Mouse (Mus musculus) liver, embryonic 16.5 days (tissue): Measurements from ENCODE around the gene Pknox2. TPM values are rescaled to one million over a fixed set of nuclear protein-coding genes. Genes with fewer than 3 reads are reported as not detected.

Experiments
- ATAC-seq: fragments of 200-750 bp; cut with Nextera tagmentation; 2 replicates; pipeline ENCODE4 v1.8.0; 2017; ENCODE audit warnings: low read depth, mild to moderate bottlenecking, moderate number of reproducible peaks, moderate library complexity
- H3K27ac ChIP-seq: fragments of 300-500 bp; sonication (generic); 2 replicates; pipeline ENCODE4 v1.5.1; 2014; ENCODE audit warnings: mild to moderate bottlenecking, low read length
- H3K27me3 ChIP-seq: fragments of 300-500 bp; sonication (generic); 2 replicates; pipeline ENCODE4 v1.6.1; 2014; ENCODE audit warnings: low read depth, low read length, mixed read lengths; ENCODE audit not compliant: control insufficient read depth, insufficient read depth
- H3K36me3 ChIP-seq: fragments of 300-500 bp; sonication (generic); 2 replicates; pipeline ENCODE4 v1.6.1; 2014; ENCODE audit warnings: mild to moderate bottlenecking; ENCODE audit not compliant: control insufficient read depth, insufficient read depth
- H3K4me1 ChIP-seq: fragments of 300-500 bp; sonication (generic); 2 replicates; pipeline ENCODE4 v1.6.1; 2014; ENCODE audit warnings: low read depth, low read length, mixed read lengths; ENCODE audit not compliant: control insufficient read depth
- H3K4me2 ChIP-seq: fragments of 300-500 bp; sonication (generic); 2 replicates; pipeline ENCODE4 v1.6.1; 2014; ENCODE audit warnings: low read depth, low read length, mixed read lengths
- H3K4me3 ChIP-seq: fragments of 300-500 bp; sonication (generic); 2 replicates; pipeline ENCODE4 v1.5.1; 2014; ENCODE audit warnings: low read depth, mild to moderate bottlenecking, low read length
- H3K9ac ChIP-seq: fragments of 300-500 bp; sonication (generic); 2 replicates; pipeline ENCODE4 v1.6.1; 2014; ENCODE audit warnings: low read depth, low read length
- H3K9me3 ChIP-seq: fragments of 300-500 bp; sonication (generic); replicated peaks from 2 replicates; pipeline ENCODE4 v1.6.1; 2016; ENCODE audit warnings: low read length; ENCODE audit not compliant: control insufficient read depth
- WGBS: fragments of 180-500 bp; shearing (Covaris S2); extraction: QIAGEN DNeasy Blood & Tissue Kit; methylation state at CpG from one replicate; pipeline ENCODE4 v1.1.7; 2014; ENCODE audit not compliant: insufficient replicate concordance; 5-methylcytosine and 5-hydroxymethylcytosine counted together
- polyA plus RNA-seq: library from polyadenylated mRNA; unstranded; fragments of >200 nt; fragmentation: Nextera tagmentation; extraction: Ambion mirVana; gene quantifications from 2 replicates; pipeline ENCODE4 v1.2.1, GENCODE M21; 2015

Pknox2 gene
- polyA plus RNA-seq, 1 experiment from 2014 or later = 0.50 TPM

DNA sequence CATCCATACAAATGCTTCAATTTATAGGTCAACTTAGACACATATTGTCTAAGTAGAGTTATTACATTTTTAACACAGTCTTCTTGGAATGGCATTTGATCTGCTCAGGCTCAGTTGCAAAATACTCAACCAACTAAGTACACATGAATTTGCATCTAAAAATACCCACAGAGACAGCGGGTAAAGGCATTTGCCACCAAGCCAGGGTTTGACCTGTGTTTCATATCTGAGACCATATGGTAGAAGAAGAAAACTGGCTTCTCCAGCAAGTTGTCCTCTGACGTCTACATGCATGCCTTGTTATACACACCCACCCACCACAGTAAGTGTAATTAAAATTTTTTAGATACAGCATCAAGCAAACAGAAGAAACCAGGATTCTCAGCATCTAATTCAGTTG is 273.4 kb downstream of the Pknox2 start:
- H3K36me3 ChIP-seq = no peaks in the 10 kb centered on the region
- H3K4me3 ChIP-seq = no peak overlapping the region
- H3K9ac ChIP-seq = no peak overlapping the region
- H3K9me3 ChIP-seq = no peaks in the 10 kb centered on the region
- no peak overlapping the region for H3K4me2 ChIP-seq
- no peak overlapping the region for H3K27ac ChIP-seq
- ATAC-seq = no peak
- WGBS = 59% methylated on average over 2 of the region's 2 CpGs
- H3K4me1 ChIP-seq = no peaks in the 10 kb centered on the region
- no peaks in the 10 kb centered on the region for H3K27me3 ChIP-seq

DNA sequence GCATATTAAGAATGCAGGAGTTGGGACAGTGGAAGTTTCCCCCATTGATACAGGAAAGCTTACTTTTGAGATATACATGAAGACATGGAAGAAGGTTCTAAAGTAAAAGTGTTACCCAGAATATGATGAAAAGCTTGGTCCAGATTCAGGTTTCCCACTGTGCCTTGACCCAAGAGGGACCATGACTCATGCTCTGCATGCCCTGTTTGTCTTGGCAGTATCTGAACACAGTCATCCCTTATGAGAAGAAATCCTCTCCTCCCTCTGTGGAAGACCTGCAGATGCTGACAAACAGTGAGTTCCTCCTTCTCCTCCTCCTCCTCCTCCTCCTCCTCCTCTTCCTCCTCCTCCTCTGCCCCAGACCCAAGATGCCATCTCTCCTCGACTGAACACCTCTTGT is 276.9 kb downstream of the Pknox2 start:
- H3K4me2 ChIP-seq = no peak overlapping the region
- 8% methylated on average over 1 of the region's 1 CpGs for WGBS
- no peak overlapping the region for H3K4me3 ChIP-seq
- ATAC-seq = no peak
- H3K27me3 ChIP-seq = no peaks in the 10 kb centered on the region
- H3K36me3 ChIP-seq = no peaks in the 10 kb centered on the region
- no peak overlapping the region for H3K9ac ChIP-seq
- no peaks in the 10 kb centered on the region for H3K4me1 ChIP-seq
- H3K27ac ChIP-seq = no peak overlapping the region
- no peaks in the 10 kb centered on the region for H3K9me3 ChIP-seq

DNA sequence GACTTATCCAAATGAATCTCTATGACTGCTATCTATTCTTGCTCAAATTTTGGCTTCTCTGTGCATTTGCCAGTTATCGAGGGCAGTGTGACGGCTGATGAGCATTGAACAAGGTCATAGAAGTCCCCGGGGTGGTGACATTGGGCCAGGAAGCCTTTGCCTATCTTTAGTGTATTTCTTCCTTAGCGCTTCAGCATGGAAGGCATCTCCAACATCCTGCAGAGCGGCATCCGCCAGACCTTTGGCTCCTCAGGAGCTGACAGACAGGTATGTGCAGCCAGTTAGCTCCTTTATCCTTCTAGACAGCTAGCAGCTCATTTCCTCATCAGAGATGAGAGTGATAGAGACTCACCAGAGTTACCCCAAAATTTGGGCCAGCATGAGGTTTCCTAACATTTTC is 278.5 kb downstream of the Pknox2 start:
- H3K4me2 ChIP-seq = no peak overlapping the region
- ATAC-seq = no peak
- H3K27me3 ChIP-seq = no peaks in the 10 kb centered on the region
- 69% methylated on average over 6 of the region's 6 CpGs for WGBS
- no peaks in the 10 kb centered on the region for H3K4me1 ChIP-seq
- no peak overlapping the region for H3K27ac ChIP-seq
- no peaks in the 10 kb centered on the region for H3K36me3 ChIP-seq
- no peak overlapping the region for H3K4me3 ChIP-seq
- H3K9me3 ChIP-seq = no peaks in the 10 kb centered on the region
- no peak overlapping the region for H3K9ac ChIP-seq

DNA sequence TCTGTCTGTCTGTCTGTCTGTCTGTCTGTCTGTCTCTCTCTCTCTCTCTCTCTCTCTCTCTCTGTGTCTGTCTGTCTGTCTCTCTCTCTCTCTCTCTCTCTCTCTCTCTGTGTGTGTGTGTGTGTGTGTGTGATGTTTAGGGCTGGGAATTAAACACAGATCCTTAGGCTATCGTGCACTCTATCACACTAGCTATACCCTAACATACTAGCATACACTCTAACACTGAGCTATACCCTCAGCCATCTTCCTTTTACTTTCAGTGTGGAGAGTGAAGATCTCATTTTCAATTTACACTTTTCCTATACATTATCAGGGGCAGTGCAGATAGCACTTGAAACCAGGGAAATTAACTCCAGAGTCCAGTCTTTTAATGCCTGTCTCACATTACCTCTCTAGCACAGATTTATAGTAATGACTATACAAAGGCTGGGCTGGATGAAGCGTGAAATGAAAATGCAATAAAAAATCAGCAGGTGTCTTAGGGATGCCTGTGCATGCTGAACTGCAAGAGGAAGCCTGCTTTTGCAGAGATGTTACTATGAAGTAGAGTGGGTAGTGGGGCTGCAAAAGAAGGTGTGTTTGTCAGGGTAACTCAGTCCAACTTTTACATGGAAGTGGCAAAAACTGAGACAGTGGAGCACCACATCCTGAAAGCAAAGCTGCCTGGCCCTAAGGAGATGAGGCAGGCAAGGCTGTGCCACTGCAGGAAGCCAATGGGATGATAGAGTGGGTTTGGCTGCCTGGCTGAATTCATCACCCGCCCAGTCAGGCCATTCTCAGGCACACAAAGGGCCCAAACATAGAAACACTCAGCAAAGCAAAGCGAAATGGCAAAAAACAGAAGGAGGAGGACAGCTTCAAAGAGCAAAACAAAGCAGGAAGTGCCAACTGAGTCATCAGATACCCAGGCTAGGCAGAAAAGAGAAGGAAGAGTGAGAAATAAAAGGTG is 282.1 kb downstream of the Pknox2 start:
- H3K4me2 ChIP-seq = no peak overlapping the region
- no peak overlapping the region for H3K27ac ChIP-seq
- H3K4me1 ChIP-seq = no peaks in the 10 kb centered on the region
- no peaks in the 10 kb centered on the region for H3K27me3 ChIP-seq
- H3K4me3 ChIP-seq = no peak overlapping the region
- no peak for ATAC-seq
- H3K9me3 ChIP-seq = no peaks in the 10 kb centered on the region
- H3K36me3 ChIP-seq = no peaks in the 10 kb centered on the region
- no peak overlapping the region for H3K9ac ChIP-seq
- 37% methylated on average over 4 of the region's 4 CpGs for WGBS

DNA sequence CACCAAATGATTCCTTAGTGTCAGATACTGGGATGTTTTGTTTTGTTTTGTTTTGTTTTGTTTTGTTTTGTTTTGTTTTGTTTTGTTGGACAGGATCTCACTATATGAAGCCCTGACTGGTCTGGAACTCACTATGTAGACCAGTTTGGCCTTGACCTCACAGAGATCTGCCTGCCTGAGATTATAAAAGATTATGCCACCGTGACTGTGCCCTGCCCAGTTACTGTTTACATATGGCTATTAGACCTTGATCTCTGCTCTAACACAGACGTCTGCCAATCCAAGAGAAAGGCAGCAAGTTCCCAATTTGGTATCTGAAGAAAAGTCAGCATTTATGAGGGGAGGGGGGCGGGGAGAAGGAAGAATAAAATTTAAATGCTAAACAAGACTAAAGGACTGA is 283.5 kb downstream of the Pknox2 start:
- ATAC-seq = no peak
- no peak overlapping the region for H3K27ac ChIP-seq
- H3K4me3 ChIP-seq = no peak overlapping the region
- H3K27me3 ChIP-seq = no peaks in the 10 kb centered on the region
- H3K9ac ChIP-seq = no peak overlapping the region
- H3K9me3 ChIP-seq = no peaks in the 10 kb centered on the region
- H3K36me3 ChIP-seq = no peaks in the 10 kb centered on the region
- no peak overlapping the region for H3K4me2 ChIP-seq
- no peaks in the 10 kb centered on the region for H3K4me1 ChIP-seq
- WGBS = 24% methylated on average over 3 of the region's 3 CpGs

DNA sequence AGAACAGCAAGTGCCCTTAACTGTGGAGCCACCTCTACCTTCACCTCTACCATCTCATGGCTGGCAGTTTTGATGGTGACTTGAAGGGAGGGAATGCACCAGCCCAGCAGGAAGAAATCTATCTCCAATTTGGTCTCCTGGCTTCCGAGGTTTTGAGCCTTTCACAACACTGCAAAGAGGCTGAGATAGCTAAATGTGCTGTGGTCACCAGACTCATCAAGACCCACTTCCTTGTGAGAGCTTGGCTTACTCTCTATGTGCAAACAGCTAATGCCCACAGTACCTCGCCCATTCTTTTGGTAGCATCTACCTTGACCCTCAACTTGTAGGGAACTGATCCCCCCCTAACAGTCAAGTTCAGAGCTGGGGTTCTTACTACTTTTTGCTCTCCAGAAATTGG is 284.6 kb downstream of the Pknox2 start:
- 26% methylated on average over 2 of the region's 2 CpGs for WGBS
- Histone ChIP-seq H3K36me3 (no peaks in the 10 kb centered on the region), H3K4me1 (no peaks in the 10 kb centered on the region), H3K9me3 (no peaks in the 10 kb centered on the region), H3K27ac (no peak overlapping the region), H3K9ac (no peak overlapping the region), H3K4me3 (no peak overlapping the region), H3K4me2 (no peak overlapping the region), H3K27me3 (no peaks in the 10 kb centered on the region)
- no peak for ATAC-seq

DNA sequence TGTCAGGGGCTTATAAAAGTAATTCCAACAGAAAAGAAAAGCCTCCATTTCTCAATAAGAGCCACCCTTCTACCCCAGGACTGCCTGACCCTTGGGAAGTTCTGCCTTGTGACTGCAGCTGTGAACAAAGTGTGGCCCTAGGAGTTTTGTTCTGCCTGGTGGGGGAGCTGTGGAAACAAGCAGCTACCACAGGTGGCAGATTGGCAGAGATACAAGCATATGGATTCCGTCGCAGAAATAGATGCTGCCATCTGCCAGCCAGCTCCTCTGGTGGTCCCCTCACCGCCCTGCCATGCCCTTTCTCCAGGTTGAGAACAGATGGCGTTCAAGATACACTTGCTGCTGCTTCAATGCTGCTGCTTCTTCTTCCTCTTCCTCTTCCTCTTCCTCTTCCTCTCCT is 288.5 kb downstream of the Pknox2 start:
- Histone ChIP-seq H3K27me3 (no peaks in the 10 kb centered on the region), H3K4me1 (no peaks in the 10 kb centered on the region), H3K4me3 (no peak overlapping the region), H3K9ac (no peak overlapping the region), H3K9me3 (no peaks in the 10 kb centered on the region), H3K4me2 (no peak overlapping the region), H3K27ac (no peak overlapping the region), H3K36me3 (no peaks in the 10 kb centered on the region)
- no peak for ATAC-seq
- WGBS = 51% methylated on average over 4 of the region's 4 CpGs

DNA sequence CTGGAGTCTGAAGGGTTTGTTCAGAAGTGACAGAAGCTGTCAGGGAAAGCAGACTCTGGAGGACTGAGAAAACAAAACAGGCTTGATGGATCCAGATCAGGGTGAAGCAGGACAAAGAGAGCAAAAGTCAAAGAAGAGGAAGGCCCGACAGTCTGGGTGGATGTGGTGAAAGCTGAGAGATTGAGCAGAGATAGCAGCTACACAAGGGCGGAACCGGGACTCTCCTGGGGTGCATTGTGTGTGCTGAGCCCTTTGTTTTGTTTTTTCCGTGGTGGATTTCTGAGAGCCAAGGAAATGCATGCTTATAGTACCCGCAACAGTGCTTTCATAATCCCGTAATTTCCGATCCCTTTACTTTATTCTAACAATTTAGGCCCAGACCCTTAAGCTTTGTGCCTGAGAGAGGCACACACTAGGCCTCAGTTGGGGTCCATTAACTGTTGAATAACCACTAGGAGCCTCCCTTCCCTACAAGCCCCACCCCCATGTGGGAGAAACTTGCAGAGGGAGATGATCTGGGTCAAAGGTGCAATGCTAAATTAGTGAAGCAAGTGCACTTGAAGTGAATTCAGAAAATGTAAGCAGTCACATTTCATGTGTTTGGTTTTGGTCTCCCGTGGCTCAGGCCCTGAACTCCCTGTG is 289.6 kb downstream of the Pknox2 start:
- WGBS = 20% methylated on average over 8 of the region's 8 CpGs
- Histone ChIP-seq H3K27ac (no peak overlapping the region), H3K9ac (no peak overlapping the region), H3K4me2 (no peak overlapping the region), H3K4me3 (no peak overlapping the region), H3K4me1 (no peaks in the 10 kb centered on the region), H3K9me3 (no peaks in the 10 kb centered on the region), H3K27me3 (no peaks in the 10 kb centered on the region), H3K36me3 (no peaks in the 10 kb centered on the region)
- no peak for ATAC-seq

DNA sequence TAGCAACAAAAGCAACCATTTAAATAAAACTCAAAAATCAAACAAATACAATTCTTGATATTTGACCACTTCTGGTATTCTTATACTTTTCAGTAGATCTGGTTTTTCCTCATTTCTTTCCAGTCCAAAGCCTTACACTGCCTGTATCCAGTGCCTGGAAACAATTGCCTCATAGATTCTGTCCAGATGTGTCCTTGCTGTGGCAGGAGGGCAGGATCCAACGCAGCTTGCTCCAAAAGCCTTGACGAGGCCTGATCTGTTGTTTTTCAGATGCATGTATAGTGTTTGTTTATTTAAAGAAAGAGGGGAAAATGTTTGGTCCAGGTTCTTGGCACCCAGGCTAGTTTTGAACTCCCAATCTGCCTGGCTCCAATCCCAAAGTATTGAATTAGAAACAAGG is 290.9 kb downstream of the Pknox2 start:
- H3K9ac ChIP-seq = no peak overlapping the region
- 42% methylated on average over 2 of the region's 2 CpGs for WGBS
- ATAC-seq = no peak
- H3K36me3 ChIP-seq = no peaks in the 10 kb centered on the region
- H3K4me2 ChIP-seq = no peak overlapping the region
- H3K4me1 ChIP-seq = no peaks in the 10 kb centered on the region
- H3K27me3 ChIP-seq = no peaks in the 10 kb centered on the region
- H3K27ac ChIP-seq = no peak overlapping the region
- H3K4me3 ChIP-seq = no peak overlapping the region
- no peaks in the 10 kb centered on the region for H3K9me3 ChIP-seq
